Mouse (Mus musculus) spleen, adult 2 months (tissue): ENCODE data around the gene Misp. TPM values are rescaled to one million over a fixed set of nuclear protein-coding genes. Genes with fewer than 3 reads are reported as not detected.

Source experiments
- DNase-seq, 2 experiments: peaks; one replicate each; pipeline versions ENCODE4 v3.0.0 to v3.0.0-alpha.2; 2012 to 2021; ENCODE audit warnings: low spot score in 2 of 2, low read depth in 1 of 2
- H3K27ac ChIP-seq: fragments of 200-500 bp; 2 replicates; pipeline ENCODE4 v1.5.1; 2012; ENCODE audit warnings: low read length, inconsistent platforms; ENCODE audit not compliant: insufficient read depth
- H3K27me3 ChIP-seq: fragments of 200-500 bp; 2 replicates; pipeline ENCODE4 v1.6.1; 2012; ENCODE audit warnings: mild to moderate bottlenecking, moderate library complexity, low read length, inconsistent platforms; ENCODE audit not compliant: control insufficient read depth, insufficient read depth
- H3K36me3 ChIP-seq: fragments of 200-500 bp; 2 replicates; pipeline ENCODE4 v1.6.1; 2012; ENCODE audit warnings: mild to moderate bottlenecking, low read length, inconsistent platforms; ENCODE audit not compliant: control insufficient read depth, insufficient read depth
- H3K4me1 ChIP-seq: fragments of 200-500 bp; 2 replicates; pipeline ENCODE4 v1.6.1; 2011; ENCODE audit warnings: inconsistent platforms; ENCODE audit not compliant: control insufficient read depth, insufficient read depth, insufficient read length
- H3K4me3 ChIP-seq: fragments of 200-500 bp; 2 replicates; pipeline ENCODE4 v1.5.1; 2011; ENCODE audit warnings: mild to moderate bottlenecking, inconsistent platforms; ENCODE audit not compliant: insufficient read depth, insufficient read length; ENCODE audit errors: extremely low read depth
- CTCF ChIP-seq: fragments of 200-500 bp; IDR thresholded peaks from 2 replicates; pipeline ENCODE4 v1.5.1; 2011; ENCODE audit warnings: mild to moderate bottlenecking, inconsistent platforms; ENCODE audit not compliant: insufficient read depth, insufficient read length, insufficient replicate concordance; ENCODE audit errors: extremely low read depth
- POLR2A ChIP-seq: fragments of 200-500 bp; IDR thresholded peaks from 2 replicates; pipeline ENCODE4 v1.6.1; 2011; ENCODE audit warnings: low read depth, low read length, inconsistent platforms
- WGBS: fragments of 180-500 bp; shearing (Covaris S2); methylation state at CpG from one replicate; pipeline ENCODE4 v1.1.7; 2018; 5-methylcytosine and 5-hydroxymethylcytosine counted together
- polyA plus RNA-seq: library from polyadenylated mRNA; depleted of rRNA; stranded (reverse); fragments of >200 nt; gene quantifications from 2 replicates; pipeline ENCODE4 v1.2.3, GENCODE M21; 2012

The Misp gene
- polyA plus RNA-seq, 1 experiment, result 0.07 TPM

DNA sequence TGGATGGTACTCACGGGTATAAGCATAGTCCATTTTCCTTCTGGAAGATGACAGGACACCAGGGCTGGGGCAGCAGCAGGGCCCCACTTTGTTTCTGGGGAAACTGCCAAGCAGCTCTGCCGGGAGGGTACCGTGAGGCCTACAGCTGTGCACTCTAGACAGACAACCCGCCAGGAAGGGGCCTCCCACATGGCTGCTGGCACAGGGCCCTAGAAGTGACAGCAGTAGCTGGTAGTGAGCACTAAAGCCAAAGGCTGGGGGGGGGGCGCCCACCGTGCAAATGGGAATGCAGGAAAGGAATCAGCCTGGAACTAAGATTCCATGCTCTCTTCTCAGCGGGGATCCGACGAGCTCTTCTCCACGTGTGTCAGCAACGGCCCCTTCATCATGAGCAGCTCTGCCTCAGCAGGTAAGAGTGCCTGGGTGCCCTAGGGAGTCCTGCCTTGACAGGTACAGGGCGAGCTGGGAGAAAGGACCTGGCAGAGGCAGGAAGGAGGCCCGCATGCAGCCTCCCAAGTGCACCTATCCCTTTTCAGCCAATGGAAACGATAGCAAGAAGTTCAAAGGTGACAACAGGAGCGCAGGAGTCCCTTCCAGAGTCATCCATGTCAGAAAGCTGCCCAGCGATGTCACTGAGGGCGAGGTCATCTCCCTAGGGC is 37.8 kb downstream of the Misp start:
- TF ChIP-seq POLR2A (no peak), CTCF (no peak)
- Histone ChIP-seq H3K27ac (no peak overlapping the region), H3K4me3 (no peak overlapping the region), H3K27me3 (no peaks in the 10 kb centered on the region), H3K36me3 (peaks cover 51% of the 10 kb centered on the region), H3K4me1 (peaks cover 21% of the 10 kb centered on the region)
- no peak for DNase-seq
- 63% methylated on average over 17 of the region's 17 CpGs for WGBS

- no peak overlapping the region for H3K27ac ChIP-seq
- no peak overlapping the region for H3K4me3 ChIP-seq
- peaks cover 21% of the 10 kb centered on the region for H3K4me1 ChIP-seq
- H3K36me3 ChIP-seq, result peaks cover 51% of the 10 kb centered on the region
- H3K27me3 ChIP-seq, result no peaks in the 10 kb centered on the region
- 81% methylated on average over 11 of the region's 11 CpGs for WGBS
- DNase-seq, result no peak
- TF ChIP-seq POLR2A, result no peak
- no peak for TF ChIP-seq CTCF
Observed at GRCm38 (mm10) chr10:79859116-79859515, 38.3 kb downstream of the Misp start.

- WGBS, result 97% methylated on average over 26 of the region's 26 CpGs
- H3K36me3 ChIP-seq, result peaks cover 59% of the 10 kb centered on the region
- H3K4me3 ChIP-seq, result no peak overlapping the region
- no peak for DNase-seq
- H3K4me1 ChIP-seq, result peaks cover 21% of the 10 kb centered on the region
- no peak overlapping the region for H3K27ac ChIP-seq
- no peaks in the 10 kb centered on the region for H3K27me3 ChIP-seq
- TF ChIP-seq POLR2A, result no peak
- no peak for TF ChIP-seq CTCF
Observed at GRCm38 (mm10) chr10:79860079-79860911, 39.5 kb downstream of the Misp start.

DNA sequence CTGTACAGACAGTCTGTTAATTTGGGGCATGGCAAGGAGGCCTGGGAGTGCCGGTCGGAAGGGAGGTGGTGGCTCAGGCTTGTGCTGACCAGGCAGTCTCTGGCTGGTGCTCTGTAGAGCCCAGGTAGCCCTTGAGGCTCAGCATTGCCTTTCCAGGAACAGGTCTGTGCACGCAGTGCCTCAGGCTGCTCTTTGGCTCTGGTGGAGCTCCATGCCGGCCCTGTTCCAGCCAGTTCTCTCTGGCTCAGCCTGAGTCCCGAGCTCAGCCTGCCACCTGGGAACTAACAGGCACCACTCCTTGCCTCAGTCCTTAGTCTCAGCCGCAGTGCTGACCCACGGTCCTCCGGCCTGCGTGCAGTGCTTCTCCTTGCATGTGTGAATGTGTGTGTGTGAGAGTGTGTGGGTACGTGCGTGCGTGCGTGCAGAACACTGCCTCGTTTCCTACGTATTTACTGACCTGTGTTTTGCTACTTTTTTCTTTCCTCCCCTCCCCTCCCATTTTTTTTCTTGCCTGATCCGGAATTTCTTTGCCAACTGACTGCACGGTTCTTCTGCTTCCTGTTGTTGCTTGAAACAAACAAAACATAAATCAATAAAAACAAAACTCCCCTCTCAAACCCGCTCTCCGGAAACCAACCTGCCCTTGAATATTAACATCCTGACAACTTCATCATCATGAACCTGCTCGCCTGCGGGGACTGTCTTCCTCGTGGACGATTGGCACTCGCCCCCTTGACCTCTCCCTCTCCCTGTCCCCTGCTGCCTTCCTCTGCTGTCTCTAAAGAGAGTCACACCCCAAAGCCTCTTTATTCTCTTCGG is 40.6 kb downstream of the Misp start:
- DNase-seq, result no peak
- WGBS, result 89% methylated on average over 25 of the region's 25 CpGs
- Histone ChIP-seq H3K4me1 (peaks cover 18% of the 10 kb centered on the region), H3K27me3 (no peaks in the 10 kb centered on the region), H3K4me3 (no peak overlapping the region), H3K27ac (no peak overlapping the region), H3K36me3 (peaks cover 59% of the 10 kb centered on the region)
- TF ChIP-seq CTCF, result no peak
- no peak for TF ChIP-seq POLR2A

DNA sequence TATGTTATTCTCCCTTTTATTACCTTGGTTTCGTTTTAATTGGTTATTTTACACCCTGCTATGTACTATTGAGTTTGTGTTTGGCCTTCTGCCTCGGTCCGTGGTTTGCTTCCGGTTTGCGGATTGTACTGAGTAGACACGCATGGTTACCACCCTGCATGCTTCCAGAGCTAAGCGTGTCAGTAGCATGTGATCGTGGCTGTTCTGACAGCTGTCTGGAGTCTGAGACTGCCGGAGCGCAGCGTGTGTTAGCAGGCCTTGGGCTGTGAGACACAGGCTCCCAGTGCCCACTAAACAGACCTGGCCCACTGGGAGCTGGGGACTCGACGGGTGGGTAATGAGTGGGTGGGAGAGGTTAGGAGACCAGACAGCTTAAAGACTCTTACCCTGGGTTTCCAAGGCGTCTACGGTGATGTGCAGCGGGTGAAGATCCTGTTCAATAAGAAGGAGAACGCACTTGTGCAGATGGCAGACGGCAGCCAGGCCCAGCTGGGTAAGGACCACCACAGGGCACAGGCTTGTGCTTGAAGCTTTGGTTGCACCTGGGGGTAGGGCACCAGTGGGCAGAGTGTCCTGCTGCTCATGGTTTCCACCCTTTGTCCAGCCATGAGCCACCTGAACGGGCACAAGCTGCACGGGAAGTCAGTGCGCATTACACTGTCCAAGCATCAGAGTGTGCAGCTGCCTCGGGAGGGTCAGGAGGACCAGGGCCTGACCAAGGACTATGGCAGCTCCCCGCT is 41.4 kb downstream of the Misp start:
- 89% methylated on average over 23 of the region's 23 CpGs for WGBS
- DNase-seq, result no peak
- H3K27ac ChIP-seq, result no peak overlapping the region
- peaks cover 10% of the 10 kb centered on the region; the same call in 1 of the 2 replicates for H3K4me1 ChIP-seq
- TF ChIP-seq CTCF (no peak), POLR2A (no peak)
- no peak overlapping the region for H3K4me3 ChIP-seq
- peaks cover 53% of the 10 kb centered on the region for H3K36me3 ChIP-seq
- H3K27me3 ChIP-seq, result no peaks in the 10 kb centered on the region

DNA sequence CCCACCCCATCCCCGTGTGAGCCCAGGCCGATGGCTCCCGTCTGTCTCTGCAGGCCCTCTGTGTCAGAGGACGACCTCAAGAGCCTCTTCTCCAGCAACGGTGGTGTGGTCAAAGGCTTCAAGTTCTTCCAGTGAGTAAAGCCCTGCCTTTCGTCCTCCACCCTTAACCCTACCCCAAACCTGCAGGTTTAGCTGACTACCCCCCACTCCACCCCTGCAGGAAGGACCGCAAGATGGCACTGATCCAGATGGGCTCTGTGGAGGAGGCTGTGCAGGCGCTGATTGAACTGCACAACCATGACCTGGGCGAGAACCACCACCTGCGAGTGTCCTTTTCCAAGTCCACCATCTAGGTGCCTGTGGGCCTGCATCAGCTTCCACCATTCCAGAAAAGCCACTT is 42.1 kb downstream of the Misp start:
- H3K27ac ChIP-seq, result no peak overlapping the region
- no peak overlapping the region for H3K4me3 ChIP-seq
- no peak for TF ChIP-seq CTCF
- TF ChIP-seq POLR2A, result no peak
- WGBS, result 85% methylated on average over 10 of the region's 10 CpGs
- H3K4me1 ChIP-seq, result peaks cover 3% of the 10 kb centered on the region; the same call in 1 of the 2 replicates
- no peaks in the 10 kb centered on the region for H3K27me3 ChIP-seq
- peaks cover 52% of the 10 kb centered on the region for H3K36me3 ChIP-seq
- no peak for DNase-seq
